Mouse (Mus musculus): ENCODE results near the gene Vmn1r32. TPM values are rescaled to one million over a fixed set of nuclear protein-coding genes. Genes with fewer than 3 reads are reported as not detected.

Vmn1r32 gene
- total and polyA plus RNA-seq, 3 experiments, result 0.14 TPM; not detected in 2

GRCm38 (mm10) chr6:66535028-66535862 is 24.7 kb downstream of the Vmn1r32 start, which contains the start of gene Mad2l1:
Mad2l1 (plus strand) TSS chr6:66535390.
- dilution Hi-C loops (cut with MboI; ENCODE audit: extremely low pct_ligation_motif_present, extremely low pct_unique_long_range_greater_than_20kb, low sequenced_read_pairs), result no loop called here

DNA sequence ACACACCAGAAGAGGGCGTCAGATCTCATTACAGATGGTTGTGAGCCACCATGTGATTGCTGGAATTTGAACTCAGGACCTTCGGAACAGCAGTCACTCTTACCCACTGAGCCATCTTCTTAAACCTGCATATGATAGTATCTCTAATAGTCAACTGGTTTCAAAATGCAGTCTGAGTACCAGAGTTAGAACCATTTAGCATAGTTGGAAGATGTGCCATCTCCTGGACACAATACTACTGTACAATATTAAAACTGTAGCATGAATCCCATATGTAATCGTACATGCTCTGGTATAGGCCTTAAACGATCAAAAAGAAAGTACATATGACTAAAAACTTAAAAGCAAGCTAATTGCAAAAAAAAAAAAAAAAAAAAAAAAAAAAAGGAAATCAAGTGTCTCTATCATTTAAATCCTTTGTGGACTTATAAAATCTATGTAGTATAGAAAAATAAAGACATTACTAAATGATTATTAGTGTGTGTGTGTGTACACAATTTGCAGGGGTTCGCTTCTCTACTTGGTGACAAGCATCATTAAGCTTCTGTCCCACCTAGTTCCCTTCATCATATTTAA is 25.4 kb downstream of the Vmn1r32 start:
- Histone ChIP-seq H3K27me3 (replicated peaks) (no peaks in the 10 kb centered on the region), H3K4me1 (ENCODE audit: control insufficient read depth in 1 of 2, insufficient read depth in 2 of 2) (peaks cover 0 to 12% of the 10 kb centered on the region in 2 experiments; a peak in 2 of 4 replicates), H3K9me3 (replicated peaks; ENCODE audit: low read length) (no peaks in the 10 kb centered on the region), H3K4me3 (replicated peaks in 1 of 3; ENCODE audit: low read depth in 2 of 3, low read length in 2 of 3, poor library complexity in 1 of 3) (peak overlapping the region; percentile 33 to 80 (median 52)), H3K36me3 (replicated peaks in 1 of 2; ENCODE audit: control insufficient read depth in 1 of 2, insufficient read depth in 1 of 2, low read length in 1 of 2) (peaks cover 4 to 11% of the 10 kb centered on the region in 2 experiments), H3K79me2 (replicated peaks; ENCODE audit: control insufficient read depth, extremely low read depth, insufficient read depth, poor library complexity, severe bottlenecking) (peaks cover 21% of the 10 kb centered on the region), H3K9ac (ENCODE audit: insufficient read depth, low read depth) (peak overlapping the region; percentile 24; the same call in 1 of the 2 replicates), H3K27ac (ENCODE audit: insufficient read depth, low read depth) (peak overlapping the region; percentile 52), H3K4me2 (ENCODE audit: insufficient read depth, low read depth, poor library complexity, severe bottlenecking) (peak overlapping the region; percentile 66)
- TF ChIP-seq ZNF384 (IDR thresholded peaks at IDR 0.05; ENCODE audit: low read depth, low read length) (peak; percentile 78), CHD2 (IDR thresholded peaks at IDR 0.05; ENCODE audit: low read length) (no peak)
- in situ Hi-C loops (cut with MboI; ENCODE audit: low pct_ligation_motif_present, low pct_unique_long_range_greater_than_20kb, low sequenced_read_pairs) (loop anchor here (25.0 kb wide), 1 partner anchor 872 kb away; the partner anchor contains the start of gene Ndnf), dilution Hi-C loops (cut with MboI; ENCODE audit: extremely low pct_ligation_motif_present, extremely low pct_unique_long_range_greater_than_20kb, low sequenced_read_pairs) (no loop called here)
- no peak for DNase-seq (ENCODE audit: extremely low read depth)

More at GRCm38 (mm10) chr6:66535028-66535862, 24.7 kb downstream of the Vmn1r32 start, which contains the start of gene Mad2l1:
- Histone ChIP-seq H3K79me2 (replicated peaks; ENCODE audit: control insufficient read depth, extremely low read depth, insufficient read depth, poor library complexity, severe bottlenecking) (peaks cover 21% of the 10 kb centered on the region), H3K9ac (ENCODE audit: insufficient read depth, low read depth) (peak within 1 kb of the TSS; percentile 41), H3K4me1 (ENCODE audit: control insufficient read depth in 1 of 2, insufficient read depth in 2 of 2) (peaks cover 0 to 12% of the 10 kb centered on the region in 2 experiments; a peak in 2 of 4 replicates), H3K27ac (ENCODE audit: insufficient read depth, low read depth) (peak within 1 kb of the TSS; percentile 73), H3K27me3 (replicated peaks) (no peaks in the 10 kb centered on the region), H3K4me3 (replicated peaks in 1 of 3; ENCODE audit: low read depth in 2 of 3, low read length in 2 of 3, poor library complexity in 1 of 3) (peak within 1 kb of the TSS; percentile 80 to 92 (median 82)), H3K36me3 (replicated peaks in 1 of 2; ENCODE audit: control insufficient read depth in 1 of 2, insufficient read depth in 1 of 2, low read length in 1 of 2) (peaks cover 9 to 19% of the 10 kb centered on the region in 2 experiments), H3K9me3 (replicated peaks; ENCODE audit: low read length) (no peaks in the 10 kb centered on the region), H3K4me2 (ENCODE audit: insufficient read depth, low read depth, poor library complexity, severe bottlenecking) (peak within 1 kb of the TSS; percentile 98)
- TF ChIP-seq TBP (conservative IDR thresholded peaks at IDR 0.05; ENCODE audit: low read depth, low read length), result 0 out of 2 replicates have a peak, but pooled peaks have one; percentile 63
- TF ChIP-seq EP300 (IDR thresholded peaks at IDR 0.05; ENCODE audit: low read length), result no peak
- no peak; the same call in 1 of the 2 replicates for TF ChIP-seq MAZ (IDR thresholded peaks at IDR 0.05; ENCODE audit: low read depth, low read length)
- no peak for TF ChIP-seq USF1 (IDR thresholded peaks at IDR 0.05; ENCODE audit: low read depth, low read length)
- TF ChIP-seq UBTF (IDR thresholded peaks at IDR 0.05; ENCODE audit: low read depth, low read length), result no peak; the same call in 1 of the 2 replicates
- TF ChIP-seq TCF12 (IDR thresholded peaks at IDR 0.05; ENCODE audit: low read depth, low read length), result peak; percentile 77
- TF ChIP-seq ELF1 (IDR thresholded peaks at IDR 0.05; ENCODE audit: low read depth, low read length), result peak; percentile 96
- no peak for TF ChIP-seq USF2 (conservative IDR thresholded peaks at IDR 0.05; ENCODE audit: low read depth, low read length)
- TF ChIP-seq BHLHE40 (IDR thresholded peaks at IDR 0.05; ENCODE audit: low read depth, low read length), result no peak
- no peak for TF ChIP-seq CTCF (conservative IDR thresholded peaks at IDR 0.05 in 1 of 2, IDR thresholded peaks at IDR 0.05 in 1 of 2; ENCODE audit: low read depth in 2 of 2, low read length in 2 of 2)
- peak; percentile 89 for TF ChIP-seq ZMIZ1 (IDR thresholded peaks at IDR 0.05; ENCODE audit: low read depth, low read length)
- TF ChIP-seq CHD2 (IDR thresholded peaks at IDR 0.05; ENCODE audit: low read length), result no peak
- TF ChIP-seq KAT2A (IDR thresholded peaks at IDR 0.05; ENCODE audit: insufficient replicate concordance, low read length), result peak; percentile 73; the same call in 1 of the 2 replicates
- TF ChIP-seq E2F4 (IDR thresholded peaks at IDR 0.05; ENCODE audit: insufficient replicate concordance, low read depth, low read length), result peak; percentile 92; the same call in 1 of the 2 replicates
- TF ChIP-seq RAD21 (IDR thresholded peaks at IDR 0.05; ENCODE audit: low read depth, low read length), result no peak
- no peak for TF ChIP-seq JUND (conservative IDR thresholded peaks at IDR 0.05; ENCODE audit: low read depth, low read length)
- TF ChIP-seq IRF4 (IDR thresholded peaks at IDR 0.05; ENCODE audit: low read depth, low read length), result peak; percentile 63
- no peak for TF ChIP-seq PAX5 (IDR thresholded peaks at IDR 0.05; ENCODE audit: low read length)
- no peak for TF ChIP-seq GABPA (IDR thresholded peaks at IDR 0.05; ENCODE audit: insufficient replicate concordance, low read depth, low read length)
- peak; percentile 87 for TF ChIP-seq MXI1 (IDR thresholded peaks at IDR 0.05; ENCODE audit: low read depth, low read length)
- no peak for TF ChIP-seq MAFK (IDR thresholded peaks at IDR 0.05; ENCODE audit: insufficient replicate concordance, low read length)
- TF ChIP-seq SIN3A (IDR thresholded peaks at IDR 0.05; ENCODE audit: low read length), result peak; percentile 93
- no peak for TF ChIP-seq JUN (IDR thresholded peaks at IDR 0.05; ENCODE audit: insufficient read depth, low read depth, low read length)
- peak; percentile 92 for TF ChIP-seq POLR2A (IDR thresholded peaks at IDR 0.05; ENCODE audit: low read depth, low read length)
- peak; percentile 57 for TF ChIP-seq MAX (IDR thresholded peaks at IDR 0.05; ENCODE audit: low read length)
- peak; percentile 94 for TF ChIP-seq MEF2A (IDR thresholded peaks at IDR 0.05; ENCODE audit: borderline replicate concordance, low read depth, low read length)
- no peak for TF ChIP-seq ZC3H11A (IDR thresholded peaks at IDR 0.05; ENCODE audit: low read depth, low read length)
- peak; percentile 91 for TF ChIP-seq NELFE (IDR thresholded peaks at IDR 0.05; ENCODE audit: low read depth, low read length)
- peak; percentile 61; the same call in 1 of the 2 replicates for TF ChIP-seq POLR2AphosphoS2 (IDR thresholded peaks at IDR 0.05; ENCODE audit: low read depth, low read length)
- peak; percentile 23; the same call in 1 of the 2 replicates for TF ChIP-seq MYC (IDR thresholded peaks at IDR 0.05; ENCODE audit: low read depth, low read length)
- TF ChIP-seq HCFC1 (IDR thresholded peaks at IDR 0.05; ENCODE audit: low read depth, low read length), result peak; percentile 78
- no peak for TF ChIP-seq CHD1 (IDR thresholded peaks at IDR 0.05; ENCODE audit: low read depth, low read length)
- no peak for TF ChIP-seq ZNF384 (IDR thresholded peaks at IDR 0.05; ENCODE audit: low read depth, low read length)
- no peak for TF ChIP-seq SMC3 (IDR thresholded peaks at IDR 0.05; ENCODE audit: low read depth, low read length)
- no peak for TF ChIP-seq RCOR1 (conservative IDR thresholded peaks at IDR 0.05; ENCODE audit: low read depth, low read length)
- TF ChIP-seq NRF1 (IDR thresholded peaks at IDR 0.05; ENCODE audit: low read depth, low read length), result peak; percentile 91
- no peak for TF ChIP-seq ZKSCAN1 (IDR thresholded peaks at IDR 0.05; ENCODE audit: borderline replicate concordance, low read depth, low read length)
- TF ChIP-seq ETS1 (conservative IDR thresholded peaks at IDR 0.05; ENCODE audit: low read depth, low read length), result 0 out of 2 replicates have a peak, but pooled peaks have one; percentile 9
- in situ Hi-C loops (cut with MboI; ENCODE audit: low pct_ligation_motif_present, low pct_unique_long_range_greater_than_20kb, low sequenced_read_pairs), result loop anchor here (25.0 kb wide), 1 partner anchor 873 kb away; the partner anchor contains the start of gene Ndnf
- DNase-seq (ENCODE audit: extremely low read depth), result peak; percentile 100

All from CH12.LX (cell line).